Mouse (Mus musculus) small intestine, adult 2 months (tissue): Measurements from ENCODE around the gene 1110012L19Rik. TPM values are rescaled to one million over a fixed set of nuclear protein-coding genes. Genes with fewer than 3 reads are reported as not detected.
"Not testable (repeated sequence)": the region's sequence is repeated elsewhere in the genome, so short reads cannot be mapped to it uniquely, and the experiment has no call there.

ENCODE experiments used
- H3K27ac ChIP-seq: fragments of 200-500 bp; 2 replicates; pipeline ENCODE4 v1.5.1; 2012; ENCODE audit warnings: low read depth, low read length, control low read depth, inconsistent platforms; ENCODE audit not compliant: insufficient read depth
- H3K27me3 ChIP-seq: fragments of 200-500 bp; 2 replicates; pipeline ENCODE4 v1.6.1; 2012; ENCODE audit warnings: mild to moderate bottlenecking, moderate library complexity, low read length, inconsistent platforms; ENCODE audit not compliant: control insufficient read depth, insufficient read depth
- H3K36me3 ChIP-seq: fragments of 200-500 bp; 2 replicates; pipeline ENCODE4 v1.6.1; 2012; ENCODE audit warnings: mild to moderate bottlenecking, low read length, control low read depth, inconsistent platforms; ENCODE audit not compliant: control insufficient read depth, insufficient read depth
- H3K4me1 ChIP-seq: fragments of 200-500 bp; 2 replicates; pipeline ENCODE4 v1.6.1; 2012; ENCODE audit warnings: low read length, inconsistent platforms, mixed read lengths; ENCODE audit not compliant: control insufficient read depth, insufficient read depth, insufficient read length
- H3K4me3 ChIP-seq: fragments of 200-500 bp; 2 replicates; pipeline ENCODE4 v1.5.1; 2012; ENCODE audit warnings: low read depth, mild to moderate bottlenecking, control low read depth, inconsistent platforms, low read length, moderate library complexity
- CTCF ChIP-seq: fragments of 200-500 bp; IDR thresholded peaks from 2 replicates; pipeline ENCODE4 v1.5.1; 2012; ENCODE audit warnings: low read depth, mild to moderate bottlenecking, control low read depth, inconsistent platforms, low read length, moderate library complexity, mixed read lengths; ENCODE audit not compliant: insufficient replicate concordance, insufficient read length; ENCODE audit errors: extremely low read depth
- POLR2A ChIP-seq: fragments of 200-500 bp; IDR thresholded peaks from 2 replicates; pipeline ENCODE4 v1.6.1; 2012; ENCODE audit warnings: low read depth, mild to moderate bottlenecking, control low read depth, inconsistent platforms, low read length, moderate library complexity
- WGBS: fragments of 180-500 bp; shearing (Covaris S2); methylation state at CpG from one replicate; pipeline ENCODE4 v1.1.7; 2018; 5-methylcytosine and 5-hydroxymethylcytosine counted together
- polyA plus RNA-seq: library from polyadenylated mRNA; depleted of rRNA; stranded (reverse); fragments of >200 nt; gene quantifications from 2 replicates; pipeline ENCODE4 v1.2.3, GENCODE M21; 2012; rRNA removed

The 1110012L19Rik gene
- polyA plus RNA-seq, 1 experiment = 3.4 TPM

GRCm38 (mm10) chrX:70384917-70385275, 781 bp upstream of the 1110012L19Rik start:
- Histone ChIP-seq H3K27me3 (no peaks in the 10 kb centered on the region), H3K27ac (0 out of 2 replicates have a peak overlapping the region, but pooled peaks have one; percentile 8), H3K4me1 (0 out of 2 replicates have a peak, but pooled peaks cover 1% of the 10 kb centered on the region), H3K4me3 (peak overlapping the region; percentile 48), H3K36me3 (no peaks in the 10 kb centered on the region; the same call in 1 of the 2 replicates)
- no peak for TF ChIP-seq POLR2A
- no peak for TF ChIP-seq CTCF
- WGBS = 43% methylated on average over 3 of the region's 3 CpGs

GRCm38 (mm10) chrX:70385962-70386351, 280 bp downstream of the 1110012L19Rik start:
- TF ChIP-seq POLR2A = no peak
- TF ChIP-seq CTCF = no peak
- Histone ChIP-seq H3K27me3 (no peaks in the 10 kb centered on the region), H3K4me3 (peak overlapping the region; percentile 74), H3K36me3 (peaks cover 2% of the 10 kb centered on the region), H3K4me1 (0 out of 2 replicates have a peak, but pooled peaks cover 1% of the 10 kb centered on the region), H3K27ac (peak overlapping the region; percentile 73; the same call in 1 of the 2 replicates)
- 11% methylated on average over 11 of the region's 11 CpGs for WGBS

GRCm38 (mm10) chrX:70392636-70393035, 7.0 kb downstream of the 1110012L19Rik start:
- H3K4me3 ChIP-seq, H3K27me3 ChIP-seq: not testable (repeated sequence)

GRCm38 (mm10) chrX:70425473-70425872, 39.8 kb downstream of the 1110012L19Rik start:
- not testable (repeated sequence) for H3K27me3 ChIP-seq, H3K4me3 ChIP-seq, H3K27ac ChIP-seq, H3K4me1 ChIP-seq, H3K36me3 ChIP-seq
- WGBS = 65% methylated on average over 3 of the region's 3 CpGs

More at GRCm38 (mm10) chrX:70392636-70393035, 7.0 kb downstream of the 1110012L19Rik start:
- not testable (repeated sequence) for H3K36me3 ChIP-seq, H3K4me1 ChIP-seq, H3K27ac ChIP-seq

Other genes with a start within 250 kb of the 1110012L19Rik start
- 3.9 and 6.6 TPM in 2 replicates for gene Ids, start 20.8 kb upstream of the 1110012L19Rik start, polyA plus RNA-seq
- 4.9 and 8.4 TPM in 2 replicates for gene Tmem185a, start 91.3 kb downstream of the 1110012L19Rik start, polyA plus RNA-seq